Mouse (Mus musculus) liver, embryonic 12.5 days (tissue): ENCODE measurements around the gene Ccdc117. TPM values are rescaled to one million over a fixed set of nuclear protein-coding genes. Genes with fewer than 3 reads are reported as not detected.
"Not testable (repeated sequence)": the region's sequence is repeated elsewhere in the genome, so short reads cannot be mapped to it uniquely, and the experiment has no call there.

ENCODE experiments used
- ATAC-seq: fragments of 200-750 bp; cut with Nextera tagmentation; 2 replicates; pipeline ENCODE4 v1.8.0; 2017; ENCODE audit warnings: moderate number of reproducible peaks, mild to moderate bottlenecking, moderate library complexity
- H3K27ac ChIP-seq: fragments of 300-500 bp; sonication (generic); 2 replicates; pipeline ENCODE4 v1.5.1; 2016; ENCODE audit warnings: mild to moderate bottlenecking
- H3K27me3 ChIP-seq: fragments of 300-500 bp; sonication (generic); replicated peaks from 2 replicates; pipeline ENCODE4 v1.6.1; 2016; ENCODE audit warnings: mild to moderate bottlenecking, moderate library complexity
- H3K36me3 ChIP-seq: fragments of 300-500 bp; sonication (generic); 2 replicates; pipeline ENCODE4 v1.6.1; 2016; ENCODE audit warnings: mild to moderate bottlenecking, moderate library complexity
- H3K4me1 ChIP-seq: fragments of 300-500 bp; sonication (generic); 2 replicates; pipeline ENCODE4 v1.6.1; 2016
- H3K4me2 ChIP-seq: fragments of 300-500 bp; sonication (generic); 2 replicates; pipeline ENCODE4 v1.6.1; 2016; ENCODE audit warnings: mild to moderate bottlenecking, moderate library complexity
- H3K4me3 ChIP-seq: fragments of 300-500 bp; sonication (generic); 2 replicates; pipeline ENCODE4 v1.5.1; 2016; ENCODE audit warnings: mild to moderate bottlenecking, moderate library complexity
- H3K9ac ChIP-seq: fragments of 300-500 bp; sonication (generic); 2 replicates; pipeline ENCODE4 v1.6.1; 2016; ENCODE audit warnings: mild to moderate bottlenecking, moderate library complexity
- H3K9me3 ChIP-seq: fragments of 300-500 bp; sonication (generic); replicated peaks from 2 replicates; pipeline ENCODE4 v1.6.1; 2016; ENCODE audit warnings: mild to moderate bottlenecking, moderate library complexity
- WGBS: fragments of 180-500 bp; shearing (Covaris S2); methylation state at CpG from one replicate; pipeline ENCODE4 v1.1.7; 2016; ENCODE audit not compliant: insufficient replicate concordance; 5-methylcytosine and 5-hydroxymethylcytosine counted together
- polyA plus RNA-seq: library from polyadenylated mRNA; unstranded; fragments of >200 nt; fragmentation: Nextera tagmentation; extraction: Ambion mirVana; gene quantifications from 2 replicates; pipeline ENCODE4 v1.2.1, GENCODE M21; 2016

Ccdc117 gene
- polyA plus RNA-seq, 1 experiment from 2014 or later: 19.1 TPM

GRCm38 (mm10) chr11:5490989-5491656, 50.9 kb downstream of the Ccdc117 start:
- Histone ChIP-seq H3K9me3 (no peaks in the 10 kb centered on the region), H3K27ac (no peak overlapping the region), H3K27me3 (no peaks in the 10 kb centered on the region), H3K4me2 (no peak overlapping the region), H3K36me3 (no peaks in the 10 kb centered on the region; the same call in 1 of the 2 replicates), H3K9ac (no peak overlapping the region), H3K4me3 (no peak overlapping the region), H3K4me1 (peaks cover 8% of the 10 kb centered on the region; the same call in 1 of the 2 replicates)
- 70% methylated on average over 10 of the region's 10 CpGs for WGBS
- no peak for ATAC-seq

GRCm38 (mm10) chr11:5489433-5489832, 52.6 kb downstream of the Ccdc117 start:
- H3K4me1 ChIP-seq: peaks cover 13% of the 10 kb centered on the region
- H3K9ac ChIP-seq, H3K9me3 ChIP-seq, ATAC-seq, H3K36me3 ChIP-seq, H3K4me2 ChIP-seq, H3K27me3 ChIP-seq, H3K27ac ChIP-seq, H3K4me3 ChIP-seq: not testable (repeated sequence)
- WGBS: 76% methylated on average over 10 of the region's 10 CpGs

- WGBS: 10% methylated on average over 15 of the region's 15 CpGs
- no peaks in the 10 kb centered on the region for H3K27me3 ChIP-seq
- no peaks in the 10 kb centered on the region for H3K9me3 ChIP-seq
- H3K36me3 ChIP-seq: no peaks in the 10 kb centered on the region
- H3K9ac ChIP-seq: peak overlapping the region; percentile 68
- H3K4me2 ChIP-seq: peak overlapping the region; percentile 69
- H3K4me1 ChIP-seq: peaks cover 13% of the 10 kb centered on the region
- ATAC-seq: peak; percentile 82
- H3K27ac ChIP-seq: peak overlapping the region; percentile 60
- H3K4me3 ChIP-seq: peak overlapping the region; percentile 57
Measured at GRCm38 (mm10) chr11:5485193-5486011, 56.6 kb downstream of the Ccdc117 start.

- no peaks in the 10 kb centered on the region for H3K36me3 ChIP-seq
- peaks cover 13% of the 10 kb centered on the region for H3K4me1 ChIP-seq
- no peak overlapping the region for H3K4me3 ChIP-seq
- H3K4me2 ChIP-seq: no peak overlapping the region
- no peaks in the 10 kb centered on the region for H3K27me3 ChIP-seq
- H3K9me3 ChIP-seq: no peaks in the 10 kb centered on the region
- no peak overlapping the region for H3K27ac ChIP-seq
- H3K9ac ChIP-seq: no peak overlapping the region
- no peak for ATAC-seq
- WGBS: 79% methylated on average over 13 of the region's 13 CpGs
Measured at GRCm38 (mm10) chr11:5482581-5482980, 59.4 kb downstream of the Ccdc117 start.

Other genes starting within 250 kb of the Ccdc117 start
- 5.0 and 5.4 TPM in 2 replicates for gene Znrf3, start 97.3 kb downstream of the Ccdc117 start, polyA plus RNA-seq
- gene Xbp1, start 21.5 kb downstream of the Ccdc117 start, polyA plus RNA-seq: 108 and 112 TPM in 2 replicates
- gene Ankrd36, start 27.5 kb upstream of the Ccdc117 start, polyA plus RNA-seq: 0.67 and 0.80 TPM in 2 replicates
- 143 and 149 TPM in 2 replicates for gene Mrps24, start 173.5 kb upstream of the Ccdc117 start, polyA plus RNA-seq
- gene Urgcp, start 220.2 kb upstream of the Ccdc117 start, polyA plus RNA-seq: 13.4 and 14.6 TPM in 2 replicates
- 71.6 and 72.0 TPM in 2 replicates for gene Dbnl, start 246.3 kb upstream of the Ccdc117 start, polyA plus RNA-seq